Mouse (Mus musculus) cortical plate, adult 2 months (tissue): ENCODE data around the gene Aire.
"Not testable (repeated sequence)": the region's sequence is repeated elsewhere in the genome, so short reads cannot be mapped to it uniquely, and the experiment has no call there.

Experiments used
- CTCF ChIP-seq: fragments of 200-500 bp; IDR thresholded peaks from 2 replicates; pipeline ENCODE4 v1.5.1; 2011; ENCODE audit warnings: mild to moderate bottlenecking, control low read depth, low read length; ENCODE audit not compliant: insufficient read depth; ENCODE audit errors: extremely low read depth
- POLR2A ChIP-seq: fragments of 200-500 bp; IDR thresholded peaks from 2 replicates; pipeline ENCODE4 v1.6.1; 2011; ENCODE audit warnings: mild to moderate bottlenecking, low read length, control low read depth; ENCODE audit not compliant: insufficient read depth; ENCODE audit errors: extremely low read depth

- TF ChIP-seq CTCF, POLR2A: not testable (repeated sequence)
Observed at GRCm38 (mm10) chr10:78025453-78025852, 18.0 kb downstream of the Aire start.
